Mouse (Mus musculus) spleen, postnatal 14 days (tissue): ENCODE measurements around the gene Rrp1b.

ENCODE experiments used
- DNase-seq, 2 experiments: peaks; one replicate each; pipeline ENCODE4 v3.0.0; 2021 to 2022; ENCODE audit warnings: low spot score in 2 of 2

Gene Rrp1b

GRCm38 (mm10) chr17:32035609-32036508 is at the start of gene Rrp1b, which contains the start of gene Hsf2bp:
Gene Rrp1b (plus strand): TSS chr17:32036100.
Gene Hsf2bp (minus strand): TSS chr17:32036349.
- peak; percentile 43 to 58 for DNase-seq

- no peak for DNase-seq
Observed at GRCm38 (mm10) chr17:31986915-31987314, 49.0 kb upstream of the Rrp1b start.

GRCm38 (mm10) chr17:31989035-31989434 is 46.9 kb upstream of the Rrp1b start:
- no peak for DNase-seq

- no peak for DNase-seq
Observed at GRCm38 (mm10) chr17:31992004-31992403, 43.9 kb upstream of the Rrp1b start.

GRCm38 (mm10) chr17:31993354-31993753 is 42.5 kb upstream of the Rrp1b start:
- DNase-seq: no peak

- DNase-seq: no peak
Observed at GRCm38 (mm10) chr17:31994132-31994531, 41.8 kb upstream of the Rrp1b start.

GRCm38 (mm10) chr17:31995784-31996183 is 40.1 kb upstream of the Rrp1b start:
- no peak for DNase-seq

- DNase-seq: no peak
Observed at GRCm38 (mm10) chr17:31996331-31996730, 39.6 kb upstream of the Rrp1b start.

- DNase-seq: no peak
Observed at GRCm38 (mm10) chr17:31998351-31998750, 37.5 kb upstream of the Rrp1b start.

- DNase-seq: no peak
Observed at GRCm38 (mm10) chr17:32003251-32003650, 32.6 kb upstream of the Rrp1b start.

- DNase-seq: no peak
Observed at GRCm38 (mm10) chr17:32006800-32007199, 29.1 kb upstream of the Rrp1b start.

GRCm38 (mm10) chr17:32011694-32012093 is 24.2 kb upstream of the Rrp1b start:
- DNase-seq: no peak

- DNase-seq: no peak
Observed at GRCm38 (mm10) chr17:32012254-32012653, 23.6 kb upstream of the Rrp1b start.

- DNase-seq: no peak
Observed at GRCm38 (mm10) chr17:32013659-32014058, 22.2 kb upstream of the Rrp1b start.

- no peak for DNase-seq
Observed at GRCm38 (mm10) chr17:32016481-32016880, 19.4 kb upstream of the Rrp1b start.

- no peak for DNase-seq
Observed at GRCm38 (mm10) chr17:32018127-32018894, 17.6 kb upstream of the Rrp1b start.

- no peak for DNase-seq
Observed at GRCm38 (mm10) chr17:32021981-32022380, 13.9 kb upstream of the Rrp1b start.

GRCm38 (mm10) chr17:32022551-32022950 is 13.3 kb upstream of the Rrp1b start:
- no peak for DNase-seq

GRCm38 (mm10) chr17:32023088-32023487 is 12.8 kb upstream of the Rrp1b start:
- no peak for DNase-seq

GRCm38 (mm10) chr17:32024671-32025073 is 11.2 kb upstream of the Rrp1b start:
- DNase-seq: no peak

GRCm38 (mm10) chr17:32025386-32025785 is 10.5 kb upstream of the Rrp1b start:
- peak in 1 of 2 experiments; percentile 53 for DNase-seq

- no peak for DNase-seq
Observed at GRCm38 (mm10) chr17:32027666-32028065, 8.2 kb upstream of the Rrp1b start.

GRCm38 (mm10) chr17:32028301-32028700 is 7.6 kb upstream of the Rrp1b start:
- no peak for DNase-seq
